Mouse (Mus musculus) midbrain, embryonic 16.5 days (tissue): ENCODE data around the gene Rgl2. TPM values are rescaled to one million over a fixed set of nuclear protein-coding genes. Genes with fewer than 3 reads are reported as not detected.
"Not testable (repeated sequence)": the region's sequence is repeated elsewhere in the genome, so short reads cannot be mapped to it uniquely, and the experiment has no call there.

ENCODE experiments used
- ATAC-seq: fragments of 200-750 bp; cut with Nextera tagmentation; 2 replicates; pipeline ENCODE4 v1.8.0; 2017; ENCODE audit warnings: moderate TSS enrichment
- H3K27ac ChIP-seq: fragments of 300-500 bp; sonication (generic); 2 replicates; pipeline ENCODE4 v1.5.1; 2014; ENCODE audit warnings: mild to moderate bottlenecking, low read length, mixed read lengths
- H3K27me3 ChIP-seq: fragments of 300-500 bp; sonication (generic); 2 replicates; pipeline ENCODE4 v1.6.1; 2014; ENCODE audit warnings: low read depth, low read length, mixed read lengths; ENCODE audit not compliant: control insufficient read depth, insufficient read depth
- H3K36me3 ChIP-seq: fragments of 300-500 bp; sonication (generic); 2 replicates; pipeline ENCODE4 v1.6.1; 2014; ENCODE audit warnings: mild to moderate bottlenecking, low read length, moderate library complexity, mixed read lengths; ENCODE audit not compliant: control insufficient read depth, insufficient read depth
- H3K4me1 ChIP-seq: fragments of 300-500 bp; sonication (generic); 2 replicates; pipeline ENCODE4 v1.6.1; 2014; ENCODE audit warnings: mild to moderate bottlenecking, low read length, mixed read lengths; ENCODE audit not compliant: control insufficient read depth, insufficient read depth
- H3K4me2 ChIP-seq: fragments of 300-500 bp; sonication (generic); 2 replicates; pipeline ENCODE4 v1.6.1; 2014; ENCODE audit warnings: mild to moderate bottlenecking, low read length, mixed read lengths
- H3K4me3 ChIP-seq: fragments of 300-500 bp; sonication (generic); 2 replicates; pipeline ENCODE4 v1.5.1; 2014; ENCODE audit warnings: low read depth, mild to moderate bottlenecking, low read length, moderate library complexity, mixed read lengths
- H3K9ac ChIP-seq: fragments of 300-500 bp; sonication (generic); 2 replicates; pipeline ENCODE4 v1.6.1; 2014; ENCODE audit warnings: low read depth, low read length, mixed read lengths
- H3K9me3 ChIP-seq: fragments of 300-500 bp; sonication (generic); replicated peaks from 2 replicates; pipeline ENCODE4 v1.6.1; 2014; ENCODE audit warnings: mild to moderate bottlenecking, low read length, mixed read lengths; ENCODE audit not compliant: control insufficient read depth, poor library complexity, severe bottlenecking
- WGBS: fragments of 180-500 bp; shearing (Covaris S2); extraction: QIAGEN DNeasy Blood & Tissue Kit; methylation state at CpG from one replicate; pipeline ENCODE4 v1.1.7; 2014; 5-methylcytosine and 5-hydroxymethylcytosine counted together
- microRNA-seq: library from miRNA; unstranded; fragments of <30 nt; microRNA quantifications from one replicate; pipeline ENCODE4, GENCODE M21; 2017
- polyA plus RNA-seq: library from polyadenylated mRNA; unstranded; fragments of >200 nt; fragmentation: Nextera tagmentation; extraction: Ambion mirVana; gene quantifications from 2 replicates; pipeline ENCODE4 v1.2.1, GENCODE M21; 2015

Rgl2 gene
- polyA plus RNA-seq, 1 experiment from 2014 or later, result 57.2 TPM

GRCm38 (mm10) chr17:33981192-33981909 is 52.0 kb downstream of the Rgl2 start:
- Histone ChIP-seq H3K27ac (peak overlapping the region; percentile 90), H3K9ac (peak overlapping the region; percentile 64; the same call in 1 of the 2 replicates), H3K4me1 (peaks cover 11% of the 10 kb centered on the region; the same call in 1 of the 2 replicates), H3K27me3 (peaks cover 32% of the 10 kb centered on the region), H3K4me2 (peak overlapping the region; percentile 55), H3K4me3 (peak overlapping the region; percentile 51)
- not testable (repeated sequence) for H3K36me3 ChIP-seq, H3K9me3 ChIP-seq
- under 1% methylated on average over 27 of the region's 27 CpGs for WGBS
- ATAC-seq, result peak; percentile 97

GRCm38 (mm10) chr17:33982136-33982535 is 52.8 kb downstream of the Rgl2 start:
- not testable (repeated sequence) for ATAC-seq, H3K9me3 ChIP-seq, H3K36me3 ChIP-seq, H3K9ac ChIP-seq
- peak overlapping the region; percentile 90 for H3K27ac ChIP-seq
- H3K4me1 ChIP-seq, result peaks cover 11% of the 10 kb centered on the region; the same call in 1 of the 2 replicates
- peak overlapping the region; percentile 51 for H3K4me3 ChIP-seq
- H3K4me2 ChIP-seq, result peak overlapping the region; percentile 55
- WGBS, result 9% methylated on average over 8 of the region's 8 CpGs
- H3K27me3 ChIP-seq, result peaks cover 28% of the 10 kb centered on the region

Small RNAs within 50 kb of the gene (microRNA-seq; reads per million reads assigned to microRNA genes)
- not detected for gene Gm27740

Other genes starting within 250 kb of the Rgl2 start
- 190 and 198 TPM in 2 replicates for gene Hnrnpm, start 242.7 kb upstream of the Rgl2 start, polyA plus RNA-seq
- gene March2, start 210.9 kb upstream of the Rgl2 start, polyA plus RNA-seq, result 62.9 and 74.6 TPM in 2 replicates
- gene Rab11b, start 169.0 kb upstream of the Rgl2 start, polyA plus RNA-seq, result 503 and 519 TPM in 2 replicates
- 16.8 and 17.4 TPM in 2 replicates for gene Angptl4, start 147.7 kb upstream of the Rgl2 start, polyA plus RNA-seq
- 49.0 and 52.6 TPM in 2 replicates for gene Kank3, start 119.0 kb upstream of the Rgl2 start, polyA plus RNA-seq
- gene Rps28, start 105.0 kb upstream of the Rgl2 start, polyA plus RNA-seq, result 407 and 416 TPM in 2 replicates
- 428 and 439 TPM in 2 replicates for gene Ndufa7, start 105.0 kb upstream of the Rgl2 start, polyA plus RNA-seq
- 49.9 and 52.4 TPM in 2 replicates for gene Cd320, start 86.5 kb upstream of the Rgl2 start, polyA plus RNA-seq
- not detected in 2 replicates for gene Gm7029, start 55.7 kb upstream of the Rgl2 start, polyA plus RNA-seq
- gene Kifc1, start 38.9 kb upstream of the Rgl2 start, polyA plus RNA-seq, result 1.4 and 2.8 TPM in 2 replicates
- 0.36 and 0.55 TPM in 2 replicates for gene Platr17, start 24.4 kb upstream of the Rgl2 start, polyA plus RNA-seq
- 55.1 and 59.7 TPM in 2 replicates for gene Daxx, start 20.1 kb upstream of the Rgl2 start, polyA plus RNA-seq
- 21.1 and 26.1 TPM in 2 replicates for gene Tapbp, start 13.6 kb upstream of the Rgl2 start, polyA plus RNA-seq
- 16.8 TPM in 2 replicates for gene Zbtb22, start 13.6 kb upstream of the Rgl2 start, polyA plus RNA-seq
- gene Pfdn6, start 10.8 kb downstream of the Rgl2 start, polyA plus RNA-seq, result 186 and 191 TPM in 2 replicates
- 19.2 TPM in 2 replicates for gene Wdr46, start 11.1 kb downstream of the Rgl2 start, polyA plus RNA-seq
- 15.2 and 16.6 TPM in 2 replicates for gene B3galt4, start 21.9 kb downstream of the Rgl2 start, polyA plus RNA-seq
- gene Vps52, start 26.3 kb downstream of the Rgl2 start, polyA plus RNA-seq, result 78.3 and 80.5 TPM in 2 replicates
- gene Rps18, start 26.5 kb downstream of the Rgl2 start, polyA plus RNA-seq, result 620 and 627 TPM in 2 replicates
- gene H2-K1, start 70.8 kb downstream of the Rgl2 start, polyA plus RNA-seq, result 11.0 and 13.1 TPM in 2 replicates
- gene Ring1, start 95.1 kb downstream of the Rgl2 start, polyA plus RNA-seq, result 17.9 and 18.2 TPM in 2 replicates
- 60.1 and 61.3 TPM in 2 replicates for gene H2-Ke6, start 98.5 kb downstream of the Rgl2 start, polyA plus RNA-seq
- gene Slc39a7, start 102.1 kb downstream of the Rgl2 start, polyA plus RNA-seq, result 163 and 175 TPM in 2 replicates
- 54.0 and 55.9 TPM in 2 replicates for gene Rxrb, start 102.3 kb downstream of the Rgl2 start, polyA plus RNA-seq
- gene Col11a2, start 109.9 kb downstream of the Rgl2 start, polyA plus RNA-seq, result 3.6 and 4.4 TPM in 2 replicates
- 0.16 TPM in 1 of 2 replicates, not detected in the other for gene H2-Oa, start 162.8 kb downstream of the Rgl2 start, polyA plus RNA-seq
- gene H2-DMa, start 190.0 kb downstream of the Rgl2 start, polyA plus RNA-seq, result 22.5 and 22.7 TPM in 2 replicates
- 117 and 126 TPM in 2 replicates for gene Brd2, start 193.1 kb downstream of the Rgl2 start, polyA plus RNA-seq
- gene H2-DMb2, start 213.8 kb downstream of the Rgl2 start, polyA plus RNA-seq, result 0.49 and 0.53 TPM in 2 replicates
- 0.69 and 0.88 TPM in 2 replicates for gene H2-DMb1, start 223.5 kb downstream of the Rgl2 start, polyA plus RNA-seq